8 mouse cellular contexts compared by ENCODE assay signal in the genomic region with DNA sequence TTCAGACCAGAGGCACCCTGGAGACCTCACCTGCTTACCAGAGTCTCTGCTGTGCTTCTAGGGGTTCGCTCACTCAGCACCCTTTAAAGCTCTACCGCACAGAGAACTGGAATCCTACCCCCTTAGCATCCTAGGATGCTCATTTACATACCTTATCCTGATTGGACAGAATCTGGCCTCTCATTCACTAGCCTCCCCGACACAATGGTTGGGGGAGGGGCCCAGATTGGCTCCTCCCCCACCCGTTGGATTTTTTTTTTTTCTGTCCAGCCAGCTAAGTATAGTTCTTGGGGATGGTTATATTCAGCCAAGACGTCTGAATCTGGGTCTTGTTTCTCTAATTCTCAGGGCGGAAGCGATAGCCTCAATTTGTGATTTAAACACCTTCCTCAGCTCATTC. TPM values are rescaled to one million over a fixed set of nuclear protein-coding genes. Genes with fewer than 3 reads are reported as not detected.
DNase-seq lines count a peak whose midpoint lies in the region; ATAC-seq and TF ChIP-seq lines count a peak whose summit lies in the region.
"Had no signal": no experiment of that assay in that cellular context is flagged by ENCODE, and none has a peak within 500 bp of the region (broad histone marks: within the 10 kb centered on the region; RNA-seq: fewer than 3 reads in every experiment).

A gene (plus strand): TSS at position 283 of the 400 bp plus-strand sequence.

- TF ChIP-seq RAD21 in MEL (IDR thresholded peaks at IDR 0.05; ENCODE audit: low read depth, low read length) = no peak

- no peak; a peak in 1 of 4 replicates for TF ChIP-seq POLR2A in MEL (IDR thresholded peaks at IDR 0.05; ENCODE audit: control insufficient read depth in 1 of 2, insufficient read depth in 1 of 2, low read depth in 1 of 2, low read length in 2 of 2, poor library complexity in 1 of 2)
- TF ChIP-seq POLR2A in kidney, adult 2 months (IDR thresholded peaks at IDR 0.05; ENCODE audit: low read depth, low read length) = no peak

- H3K27me3 ChIP-seq in E14TG2a.4 (ENCODE audit: insufficient read depth, low read length) (peaks cover 18% of the 10 kb centered on the region), MEL (ENCODE audit: control insufficient read depth in 1 of 2, insufficient read depth in 2 of 2, low read length in 2 of 2) (no peaks in the 10 kb centered on the region)
- H3K27me3 ChIP-seq in hindbrain, embryonic 13.5 days = peaks cover 7% of the 10 kb centered on the region; the same call in 1 of the 2 replicates
- H3K27me3 ChIP-seq in kidney, adult 2 months (replicated peaks; ENCODE audit: control insufficient read depth, insufficient read depth, low read length) = no peaks in the 10 kb centered on the region

- no peak for TF ChIP-seq CTCF in E14TG2a.4 (conservative IDR thresholded peaks at IDR 0.05; ENCODE audit: low read length)
- no peak for TF ChIP-seq CTCF in MEL (IDR thresholded peaks at IDR 0.05 in 2 of 3, conservative IDR thresholded peaks at IDR 0.05 in 1 of 3; ENCODE audit: control insufficient read depth in 1 of 3, insufficient read depth in 1 of 3, low read depth in 2 of 3, low read length in 3 of 3, poor library complexity in 1 of 3, severe bottlenecking in 1 of 3)
- no peak for TF ChIP-seq CTCF in kidney, adult 2 months (conservative IDR thresholded peaks at IDR 0.05; ENCODE audit: insufficient read depth, insufficient read length, low read depth, low read length)

- H3K4me3 ChIP-seq in E14TG2a.4 (replicated peaks; ENCODE audit: low read length) = peak within 1 kb of the TSS; percentile 43
- no peak within 1 kb of the TSS for H3K4me3 ChIP-seq in MEL (ENCODE audit: control insufficient read depth in 1 of 2, insufficient read depth in 1 of 2, low read depth in 2 of 2, low read length in 2 of 2)
- H3K4me3 ChIP-seq in hindbrain, embryonic 13.5 days = no peak within 1 kb of the TSS
- H3K4me3 ChIP-seq in kidney, adult 2 months (ENCODE audit: insufficient read depth, low read depth, low read length) = no peak within 1 kb of the TSS
- H3K4me3 ChIP-seq: erythroblast, embryonic 14.5 days had no signal

- WGBS in hindbrain, embryonic 13.5 days = 15% methylated on average over 7 of the region's 7 CpGs
- WGBS in kidney, adult 2 months = 38% methylated on average over 7 of the region's 7 CpGs

- H3K4me1 ChIP-seq in E14TG2a.4 (replicated peaks; ENCODE audit: low read depth, low read length) (peaks cover 31% of the 10 kb centered on the region), MEL (ENCODE audit: control insufficient read depth in 1 of 2, insufficient read depth in 2 of 2, low read length in 2 of 2) (peaks cover 2 to 8% of the 10 kb centered on the region in 2 experiments; a peak in 3 of 4 replicates)
- peaks cover 17% of the 10 kb centered on the region for H3K4me1 ChIP-seq in hindbrain, embryonic 13.5 days (replicated peaks)
- no peaks in the 10 kb centered on the region for H3K4me1 ChIP-seq in kidney, adult 2 months (ENCODE audit: control insufficient read depth, insufficient read depth, low read length)

- ATAC-seq in hindbrain, embryonic 13.5 days (ENCODE audit: low FRiP score) = no peak

- no peak within 1 kb of the TSS for H3K9ac ChIP-seq in MEL (ENCODE audit: control insufficient read depth, low read depth, low read length, poor library complexity, severe bottlenecking)
- H3K9ac ChIP-seq in hindbrain, embryonic 13.5 days = no peak within 1 kb of the TSS

- no peaks in the 10 kb centered on the region for H3K9me3 ChIP-seq in E14TG2a.4 (ENCODE audit: low read length)
- H3K9me3 ChIP-seq in MEL (replicated peaks; ENCODE audit: insufficient read depth, low read length) = no peaks in the 10 kb centered on the region
- H3K9me3 ChIP-seq in hindbrain, embryonic 13.5 days = no peaks in the 10 kb centered on the region

- peak; percentile 86 for DNase-seq in MEL (ENCODE audit: low read depth, low spot score)
- DNase-seq in mesoderm, embryonic 11.5 days (ENCODE audit: low read depth, low spot score) = peak; percentile 50
- DNase-seq in T-cell, adult 2 months (ENCODE audit: low spot score) = no peak
- DNase-seq in gastrocnemius, adult 8-10 months (ENCODE audit: low spot score in 2 of 2) = no peak
- no peak for DNase-seq in kidney, adult 2 months

- TF ChIP-seq EP300 in MEL (IDR thresholded peaks at IDR 0.05; ENCODE audit: low read depth in 1 of 2, low read length in 2 of 2) = no peak

- H3K79me2 ChIP-seq in MEL (ENCODE audit: control insufficient read depth, insufficient read depth, low read length, poor library complexity) = peaks cover 18% of the 10 kb centered on the region

- H3K4me2 ChIP-seq in hindbrain, embryonic 13.5 days = no peak within 1 kb of the TSS

- H3K36me3 ChIP-seq in E14TG2a.4 (ENCODE audit: insufficient read depth, low read length) (peaks cover 10% of the 10 kb centered on the region), MEL (ENCODE audit: control insufficient read depth in 1 of 2, insufficient read depth in 2 of 2, low read length in 2 of 2) (peaks cover 0 to 9% of the 10 kb centered on the region in 2 experiments; a peak in 2 of 4 replicates)
- H3K36me3 ChIP-seq in hindbrain, embryonic 13.5 days = no peaks in the 10 kb centered on the region
- H3K36me3 ChIP-seq in kidney, adult 2 months (ENCODE audit: control insufficient read depth, insufficient read depth, low read length) = no peaks in the 10 kb centered on the region

- H3K27ac ChIP-seq in MEL (ENCODE audit: control insufficient read depth, low read depth, low read length) = no peak within 1 kb of the TSS
- no peak within 1 kb of the TSS for H3K27ac ChIP-seq in hindbrain, embryonic 13.5 days
- H3K27ac ChIP-seq in kidney, adult 2 months (ENCODE audit: insufficient read depth, low read depth, low read length) = no peak within 1 kb of the TSS

TF ChIP-seq in MEL, 35 proteins besides CTCF, POLR2A, EP300 and RAD21:
- TF ChIP-seq ZC3H11A (IDR thresholded peaks at IDR 0.05; ENCODE audit: low read depth, low read length) = no peak
- no peak for TF ChIP-seq POLR2AphosphoS5 (IDR thresholded peaks at IDR 0.05; ENCODE audit: borderline replicate concordance, low read depth, low read length)
- 0 out of 2 replicates have a peak, but pooled peaks have one; percentile 20 for TF ChIP-seq RCOR1 (IDR thresholded peaks at IDR 0.05; ENCODE audit: low read depth, low read length)
- peak; percentile 92 for TF ChIP-seq ZNF384 (IDR thresholded peaks at IDR 0.05; ENCODE audit: low read depth, low read length)
TF ChIP-seq in MEL: peak in this region for 2.

RNA-seq across cellular contexts. Expression of the gene that starts here (rescaled TPM):
- 56.7 TPM in 2 replicates for total RNA-seq in MEL (2012; rRNA removed)
- polyA plus RNA-seq in MEL (2012; ENCODE audit: insufficient read depth in 1 of 2, insufficient read length in 2 of 2, low read depth in 1 of 2, low replicate concordance in 2 of 2, missing spikeins in 1 of 2) = 10 to 100 TPM in 1 of 2 experiments, not detected in 1; 68.5 TPM
- polyA plus RNA-seq in hindbrain, embryonic 13.5 days (2015; fragmentation: Nextera tagmentation; extraction: Ambion mirVana) = 32.9 and 34.0 TPM in 2 replicates
- under 1 TPM in 1 of 4 experiments, not detected in 3; 0.22 TPM for total RNA-seq in gastrocnemius, adult 8-10 months (2022)
- polyA plus RNA-seq in kidney, adult 2 months (2012; rRNA removed) = 7.5 and 8.5 TPM in 2 replicates

Comparison
In these comparisons a context has a peak if more than half of its experiments do, and no peak if none do; other contexts are left out.
1. RNA of the gene that starts here (total RNA-seq): 56.7 TPM in MEL; 0.22 TPM in gastrocnemius, adult 8-10 months; every median in the first group is over 10 times any median in the second.
2. DNase-seq: peak in MEL (single experiment) and mesoderm, embryonic 11.5 days (single experiment); none in T-cell, adult 2 months (single experiment), gastrocnemius, adult 8-10 months (0 of 2) and kidney, adult 2 months (single experiment).